Mouse (Mus musculus): ENCODE measurements around the gene Sp2.

DNA sequence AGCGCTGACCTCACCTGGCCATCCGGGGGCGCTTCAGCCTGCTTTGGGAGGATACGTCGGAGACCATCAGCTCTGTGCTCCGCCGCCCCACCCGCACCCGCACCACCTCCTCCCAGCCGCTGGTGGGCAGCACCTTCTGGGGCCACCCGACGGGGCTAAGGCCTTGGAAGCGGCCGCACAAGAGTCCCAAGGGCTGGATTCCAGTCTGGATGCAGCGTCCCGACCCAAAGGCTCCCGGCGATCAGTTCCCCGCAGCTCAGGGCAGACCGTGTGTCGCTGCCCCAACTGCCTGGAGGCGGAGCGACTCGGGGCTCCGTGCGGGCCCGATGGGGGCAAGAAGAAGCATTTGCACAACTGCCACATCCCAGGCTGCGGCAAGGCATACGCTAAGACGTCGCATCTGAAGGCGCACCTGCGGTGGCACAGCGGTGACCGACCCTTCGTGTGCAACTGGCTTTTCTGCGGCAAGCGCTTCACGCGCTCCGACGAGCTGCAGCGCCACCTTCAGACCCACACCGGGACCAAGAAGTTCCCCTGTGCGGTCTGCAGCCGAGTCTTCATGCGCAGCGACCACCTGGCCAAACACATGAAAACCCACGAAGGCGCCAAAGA lies 39.2 kb upstream of the Sp2 start:
- no peak for TF ChIP-seq EP300 (IDR thresholded peaks at IDR 0.05)
- TF ChIP-seq CTCF (IDR thresholded peaks at IDR 0.05): peak; percentile 79

All from lung, postnatal 0 days (tissue).